ENCODE assay signal across 17 mouse cellular contexts in the genomic region with DNA sequence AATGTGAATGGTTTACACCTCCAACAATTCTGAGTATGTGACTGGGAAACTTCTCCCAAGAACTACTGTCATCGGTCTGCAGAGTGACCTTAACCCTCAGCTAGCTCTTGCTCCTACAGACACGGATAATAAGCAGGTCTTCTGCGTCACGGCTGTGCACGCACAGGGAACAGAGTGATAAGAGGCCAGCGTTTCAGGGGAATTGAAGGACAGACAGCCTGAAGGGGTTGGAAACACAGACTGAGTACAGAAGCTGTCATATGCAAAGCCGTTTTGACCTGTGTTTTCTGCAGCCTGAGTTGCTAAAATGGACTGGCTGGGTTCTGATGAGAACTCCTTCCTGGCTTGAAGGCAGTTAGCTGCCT.
A peak's percentile ranks its signal among the peaks of the same experiment; 100 is the strongest.
DNase-seq lines count a peak whose midpoint lies in the region; ATAC-seq and TF ChIP-seq lines count a peak whose summit lies in the region.
"Had no signal": no experiment of that assay in that cellular context is flagged by ENCODE, and none has a peak within 500 bp of the region (broad histone marks: within the 10 kb centered on the region; RNA-seq: fewer than 3 reads in every experiment).

No protein-coding gene starts in this region.

- peaks cover 13% of the 10 kb centered on the region for H3K4me1 ChIP-seq in kidney, adult 2 months (ENCODE audit: control insufficient read depth, insufficient read depth, low read length)
- H3K4me1 ChIP-seq in kidney, embryonic 15.5 days = peaks cover 17% of the 10 kb centered on the region
- peaks cover 20% of the 10 kb centered on the region for H3K4me1 ChIP-seq in heart, embryonic 15.5 days (replicated peaks)
- 0 out of 2 replicates have a peak, but pooled peaks cover 4% of the 10 kb centered on the region for H3K4me1 ChIP-seq in liver, postnatal 0 days (ENCODE audit: insufficient read depth)
- H3K4me1 ChIP-seq: forebrain, embryonic 12.5 days; hindbrain, embryonic 15.5 days; liver, embryonic 15.5 days; neural tube, embryonic 13.5 days had no signal

- H3K27ac ChIP-seq in kidney, adult 2 months (ENCODE audit: insufficient read depth, low read depth, low read length) = peak overlapping the region; percentile 2; the same call in 1 of the 2 replicates
- no peak overlapping the region for H3K27ac ChIP-seq in kidney, embryonic 15.5 days
- peak overlapping the region; percentile 65 for H3K27ac ChIP-seq in heart, embryonic 15.5 days
- H3K27ac ChIP-seq in liver, postnatal 0 days (ENCODE audit: low read depth) = no peak overlapping the region
- H3K27ac ChIP-seq: embryonic facial prominence, embryonic 15.5 days; forebrain, embryonic 12.5 days; hindbrain, embryonic 15.5 days; limb, embryonic 13.5 days; liver, embryonic 15.5 days; neural tube, embryonic 13.5 days had no signal

- H3K9ac ChIP-seq in kidney, embryonic 15.5 days = no peak overlapping the region
- H3K9ac ChIP-seq in heart, embryonic 15.5 days = no peak overlapping the region
- H3K9ac ChIP-seq in liver, postnatal 0 days (replicated peaks) = no peak overlapping the region
- H3K9ac ChIP-seq: embryonic facial prominence, embryonic 15.5 days; forebrain, embryonic 12.5 days; hindbrain, embryonic 15.5 days; limb, embryonic 13.5 days; liver, embryonic 15.5 days; neural tube, embryonic 13.5 days had no signal

- H3K27me3 ChIP-seq in kidney, adult 2 months (replicated peaks; ENCODE audit: control insufficient read depth, insufficient read depth, low read length) = no peaks in the 10 kb centered on the region
- H3K27me3 ChIP-seq in kidney, embryonic 15.5 days = no peaks in the 10 kb centered on the region
- no peaks in the 10 kb centered on the region for H3K27me3 ChIP-seq in heart, embryonic 15.5 days
- H3K27me3 ChIP-seq in liver, postnatal 0 days (ENCODE audit: insufficient read depth, low read length) = no peaks in the 10 kb centered on the region
- H3K27me3 ChIP-seq: CH12.LX; embryonic facial prominence, embryonic 15.5 days; forebrain, embryonic 12.5 days; hindbrain, embryonic 15.5 days; limb, embryonic 13.5 days; neural tube, embryonic 13.5 days had no signal

- WGBS in kidney, adult 2 months = 29% methylated on average over 7 of the region's 7 CpGs
- WGBS in kidney, embryonic 15.5 days = 69% methylated on average over 7 of the region's 7 CpGs
- WGBS in heart, embryonic 15.5 days = 23% methylated on average over 7 of the region's 7 CpGs
- WGBS in liver, postnatal 0 days (ENCODE audit: insufficient replicate concordance) = 59% methylated on average over 7 of the region's 7 CpGs

- no peak overlapping the region for H3K4me3 ChIP-seq in kidney, adult 2 months (ENCODE audit: insufficient read depth, low read depth, low read length)
- H3K4me3 ChIP-seq in kidney, embryonic 15.5 days (replicated peaks) = no peak overlapping the region
- H3K4me3 ChIP-seq in heart, embryonic 15.5 days = no peak overlapping the region
- no peak overlapping the region for H3K4me3 ChIP-seq in liver, postnatal 0 days (ENCODE audit: low read depth, low read length)
- H3K4me3 ChIP-seq: embryonic facial prominence, embryonic 15.5 days; forebrain, embryonic 12.5 days; hindbrain, embryonic 15.5 days; limb, embryonic 13.5 days; liver, embryonic 15.5 days; neural tube, embryonic 13.5 days had no signal

- H3K9me3 ChIP-seq in kidney, embryonic 15.5 days (replicated peaks) = no peaks in the 10 kb centered on the region
- H3K9me3 ChIP-seq in heart, embryonic 15.5 days (replicated peaks) = no peaks in the 10 kb centered on the region
- H3K9me3 ChIP-seq in liver, postnatal 0 days (ENCODE audit: low read length) = no peaks in the 10 kb centered on the region; the same call in 1 of the 2 replicates
- H3K9me3 ChIP-seq: embryonic facial prominence, embryonic 15.5 days; forebrain, embryonic 12.5 days; liver, embryonic 15.5 days had no signal

- no peak for TF ChIP-seq CTCF in kidney, adult 2 months (conservative IDR thresholded peaks at IDR 0.05; ENCODE audit: insufficient read depth, insufficient read length, low read depth, low read length)
- TF ChIP-seq CTCF in liver, postnatal 0 days (IDR thresholded peaks at IDR 0.05; ENCODE audit: low read depth) = no peak

- no peak for TF ChIP-seq EP300 in liver, postnatal 0 days (IDR thresholded peaks at IDR 0.05; ENCODE audit: low read depth)

- H3K36me3 ChIP-seq in kidney, adult 2 months (ENCODE audit: control insufficient read depth, insufficient read depth, low read length) = no peaks in the 10 kb centered on the region
- no peaks in the 10 kb centered on the region for H3K36me3 ChIP-seq in kidney, embryonic 15.5 days
- no peaks in the 10 kb centered on the region for H3K36me3 ChIP-seq in heart, embryonic 15.5 days
- no peaks in the 10 kb centered on the region for H3K36me3 ChIP-seq in liver, postnatal 0 days (replicated peaks; ENCODE audit: insufficient read depth, low read length)
- H3K36me3 ChIP-seq: embryonic facial prominence, embryonic 15.5 days; forebrain, embryonic 12.5 days; hindbrain, embryonic 15.5 days; limb, embryonic 13.5 days; liver, embryonic 15.5 days; neural tube, embryonic 13.5 days had no signal

- no peak for TF ChIP-seq POLR2A in kidney, adult 2 months (IDR thresholded peaks at IDR 0.05; ENCODE audit: low read depth, low read length)

- no peak for ATAC-seq in kidney, embryonic 15.5 days (replicated peaks; ENCODE audit: low FRiP score)
- peak; percentile 56 for ATAC-seq in heart, embryonic 15.5 days (replicated peaks; ENCODE audit: insufficient number of reproducible peaks, insufficient read depth, low FRiP score, low read depth)
- no peak for ATAC-seq in liver, postnatal 0 days

- H3K4me2 ChIP-seq in kidney, embryonic 15.5 days = no peak overlapping the region
- H3K4me2 ChIP-seq in heart, embryonic 15.5 days = peak overlapping the region; percentile 46
- H3K4me2 ChIP-seq in liver, postnatal 0 days (ENCODE audit: low read depth, low read length) = no peak overlapping the region
- H3K4me2 ChIP-seq: embryonic facial prominence, embryonic 15.5 days; forebrain, embryonic 12.5 days; hindbrain, embryonic 15.5 days; limb, embryonic 13.5 days; liver, embryonic 15.5 days; neural tube, embryonic 13.5 days had no signal

- DNase-seq in adrenal gland, adult 2 months = peak; percentile 40
- no peak for DNase-seq in adrenal gland, postnatal 25 days
- no peak for DNase-seq in kidney, adult 2 months
- DNase-seq in MN1 (ENCODE audit: low spot score) = peak; percentile 34
- no peak for DNase-seq in embryo, embryonic 10 days (ENCODE audit: low spot score)
- DNase-seq in liver, postnatal 0 days = no peak
- DNase-seq: cerebellum, adult 9-10 months; thymus, postnatal 4 days had no signal

Comparison
In these comparisons a context has a peak if more than half of its experiments do, and no peak if none do; other contexts are left out.
1. DNase-seq: peak in adrenal gland, adult 2 months (single experiment) and MN1 (single experiment); none in adrenal gland, postnatal 25 days (single experiment), kidney, adult 2 months (single experiment), embryo, embryonic 10 days (single experiment) and liver, postnatal 0 days (single experiment).
2. H3K27ac ChIP-seq: peak in kidney, adult 2 months (single experiment) and heart, embryonic 15.5 days (single experiment); none in kidney, embryonic 15.5 days (single experiment) and liver, postnatal 0 days (single experiment).